Mouse (Mus musculus) central nervous system, embryonic 14 days (tissue): ENCODE results near the gene Zfp352. TPM values are rescaled to one million over a fixed set of nuclear protein-coding genes. Genes with fewer than 3 reads are reported as not detected.

Experiments
- polyA plus RNA-seq: library from polyadenylated mRNA; depleted of rRNA; stranded (reverse); fragments of >200 nt; gene quantifications from 2 replicates; pipeline ENCODE4 v1.2.3, GENCODE M21; 2012; rRNA removed

Gene Zfp352
- polyA plus RNA-seq: not detected in 2 replicates

GRCm38 (mm10) chr4:90218520-90218919, at the start of gene Zfp352:
TSS of gene Zfp352 (plus strand) at chr4:90218820.

